Mouse (Mus musculus) MEL (cell line): ENCODE data around the gene Cables2. TPM values are rescaled to one million over a fixed set of nuclear protein-coding genes. Genes with fewer than 3 reads are reported as not detected.

ENCODE experiments used
- BHLHE40 ChIP-seq: IDR thresholded peaks from 2 replicates; pipeline ENCODE4 v1.6.1; 2012; ENCODE audit warnings: low read depth, mild to moderate bottlenecking, inconsistent platforms, low read length, improper control_type of control experiment, borderline replicate concordance
- CTCF ChIP-seq, 3 experiments: IDR thresholded peaks in 2 of 3; conservative IDR thresholded peaks in 1 of 3; 2 replicates each; pipeline ENCODE4 v1.5.1; 2011 to 2012; ENCODE audit warnings: low read length in 3 of 3, low read depth in 2 of 3, mild to moderate bottlenecking in 2 of 3, improper control_type of control experiment in 1 of 3, inconsistent platforms in 1 of 3, mixed read lengths in 1 of 3, moderate library complexity in 1 of 3; ENCODE audit not compliant: control insufficient read depth in 1 of 3, insufficient read depth in 1 of 3, poor library complexity in 1 of 3, severe bottlenecking in 1 of 3
- ETS1 ChIP-seq: IDR thresholded peaks from 2 replicates; pipeline ENCODE4 v1.6.1; 2012; ENCODE audit warnings: low read depth, mild to moderate bottlenecking, inconsistent platforms, low read length, improper control_type of control experiment, moderate library complexity
- GATA1 ChIP-seq: IDR thresholded peaks from 2 replicates; pipeline ENCODE4 v1.6.1; 2011; ENCODE audit warnings: low read depth, low read length, improper control_type of control experiment
- JUND ChIP-seq: IDR thresholded peaks from 2 replicates; pipeline ENCODE4 v1.6.1; 2011; ENCODE audit warnings: low read depth, mild to moderate bottlenecking, improper control_type of control experiment, low read length
- MAFK ChIP-seq: IDR thresholded peaks from 2 replicates; pipeline ENCODE4 v1.6.1; 2011; ENCODE audit warnings: low read depth, mild to moderate bottlenecking, low read length, improper control_type of control experiment, borderline replicate concordance
- POLR2AphosphoS5 ChIP-seq: IDR thresholded peaks from 2 replicates; pipeline ENCODE4 v1.6.1; 2012; ENCODE audit warnings: low read depth, borderline replicate concordance, mild to moderate bottlenecking, inconsistent platforms, low read length, moderate library complexity, mixed read lengths
- SIN3A ChIP-seq: IDR thresholded peaks from 2 replicates; pipeline ENCODE4 v1.6.1; 2012; ENCODE audit warnings: low read length, improper control_type of control experiment, inconsistent platforms
- TBP ChIP-seq: IDR thresholded peaks from 2 replicates; pipeline ENCODE4 v1.8.0; 2011; ENCODE audit warnings: low read depth, low read length, improper control_type of control experiment
- ZNF384 ChIP-seq: IDR thresholded peaks from 2 replicates; pipeline ENCODE4 v1.6.1; 2012; ENCODE audit warnings: low read depth, mild to moderate bottlenecking, inconsistent platforms, low read length, improper control_type of control experiment
- polyA plus RNA-seq, 2 experiments: library from polyadenylated mRNA; stranded (reverse) in 1 of 2; unstranded in 1 of 2; fragments of >175 nt in 1 of 2; fragments of >200 nt in 1 of 2; gene quantifications; 2 replicates each; pipeline versions ENCODE4 v1.2.1 to v1.2.4; 2012; ENCODE audit warnings: low replicate concordance in 2 of 2, low read depth in 1 of 2; ENCODE audit not compliant: insufficient read length in 2 of 2, insufficient read depth in 1 of 2, missing spikeins in 1 of 2
- total RNA-seq: library from RNA; depleted of rRNA; stranded (reverse); fragments of 300-350 nt; gene quantifications from 2 replicates; pipeline ENCODE4 v1.2.3, GENCODE M21; 2012; rRNA removed

Cables2 gene
- total and polyA plus RNA-seq, 3 experiments: 10.7 to 16.7 TPM; not detected in 1

DNA sequence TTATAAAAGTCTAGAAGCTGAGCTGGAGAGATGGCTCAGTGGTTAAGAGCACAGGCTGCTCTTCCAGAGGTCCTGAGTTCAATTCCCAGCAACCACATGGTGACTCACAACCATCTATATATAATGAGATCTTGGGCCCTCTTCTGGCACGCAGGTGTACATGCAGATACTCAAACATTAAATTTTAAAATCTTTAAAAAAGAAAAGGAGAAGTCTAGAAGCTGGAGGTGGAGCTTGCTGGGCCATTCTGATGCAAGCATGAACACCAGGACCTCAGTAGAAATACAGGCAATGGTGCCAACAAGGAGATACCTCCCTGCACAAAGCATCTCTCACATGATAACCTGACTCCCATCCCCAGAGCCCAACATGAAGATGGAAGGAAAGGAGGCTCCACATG, 64.3 kb downstream of the Cables2 start (continued):
- TF ChIP-seq TBP: peak; percentile 73
- no peak for TF ChIP-seq BHLHE40
- TF ChIP-seq SIN3A: no peak
- no peak for TF ChIP-seq GATA1
- TF ChIP-seq JUND: no peak
- TF ChIP-seq POLR2AphosphoS5: no peak
- TF ChIP-seq MAFK: no peak
- TF ChIP-seq CTCF (IDR thresholded peaks at IDR 0.05 in 2 of 3, conservative IDR thresholded peaks at IDR 0.05 in 1 of 3; ENCODE audit: control insufficient read depth in 1 of 3, insufficient read depth in 1 of 3, low read depth in 2 of 3, low read length in 3 of 3, poor library complexity in 1 of 3, severe bottlenecking in 1 of 3): peak in 2 of 3 experiments; percentile 9 to 40; a peak in 3 of 6 replicates
- no peak for TF ChIP-seq ETS1
- no peak for TF ChIP-seq ZNF384

Other genes starting within 250 kb of the Cables2 start
- 33.9 and 34.2 TPM in 2 replicates for gene Lsm14b, start 248.5 kb downstream of the Cables2 start, total RNA-seq
- 10 to 100 TPM in 1 of 2 experiments, not detected in 1; 44.4 TPM for gene Lsm14b, start 248.5 kb downstream of the Cables2 start, polyA plus RNA-seq
- gene Psma7, start 231.1 kb downstream of the Cables2 start, total RNA-seq: 515 and 606 TPM in 2 replicates
- 100 to 1,000 TPM; 394 to 458 TPM for gene Psma7, start 231.1 kb downstream of the Cables2 start, polyA plus RNA-seq
- 2.8 and 3.1 TPM in 2 replicates for gene Ss18l1, start 231.0 kb downstream of the Cables2 start, total RNA-seq
- 1 to 10 TPM in 1 of 2 experiments, not detected in 1; 4.3 TPM for gene Ss18l1, start 231.0 kb downstream of the Cables2 start, polyA plus RNA-seq
- gene Mtg2, start 202.9 kb downstream of the Cables2 start, total RNA-seq: 35.2 and 41.2 TPM in 2 replicates
- gene Mtg2, start 202.9 kb downstream of the Cables2 start, polyA plus RNA-seq: 10 to 100 TPM in 1 of 2 experiments, not detected in 1; 30.9 TPM
- gene Hrh3, start 169.0 kb downstream of the Cables2 start, total RNA-seq: not detected in 2 replicates
- not detected for gene Hrh3, start 169.0 kb downstream of the Cables2 start, polyA plus RNA-seq
- 13.3 and 18.9 TPM in 2 replicates for gene Osbpl2, start 154.2 kb downstream of the Cables2 start, total RNA-seq
- gene Osbpl2, start 154.2 kb downstream of the Cables2 start, polyA plus RNA-seq: 10 to 100 TPM in 1 of 2 experiments, not detected in 1; 25.5 TPM
- gene Adrm1, start 102.0 kb downstream of the Cables2 start, total RNA-seq: 287 and 295 TPM in 2 replicates
- gene Adrm1, start 102.0 kb downstream of the Cables2 start, polyA plus RNA-seq: 100 to 1,000 TPM in 1 of 2 experiments, not detected in 1; 312 TPM
- 4.5 and 6.1 TPM in 2 replicates for gene Lama5, start 47.6 kb downstream of the Cables2 start, total RNA-seq
- gene Lama5, start 47.6 kb downstream of the Cables2 start, polyA plus RNA-seq: 10 to 100 TPM in 1 of 2 experiments, not detected in 1; 14.6 TPM
- 4,335 and 4,916 TPM in 2 replicates for gene Rps21, start 16.1 kb downstream of the Cables2 start, total RNA-seq
- 1,000 to 10,000 TPM in 1 of 2 experiments, 100 to 1,000 TPM in 1; 995 to 1,182 TPM for gene Rps21, start 16.1 kb downstream of the Cables2 start, polyA plus RNA-seq
- not detected in 2 replicates for gene Rbbp8nl, start 16.4 kb upstream of the Cables2 start, total RNA-seq
- not detected for gene Rbbp8nl, start 16.4 kb upstream of the Cables2 start, polyA plus RNA-seq
- gene Gata5, start 61.2 kb upstream of the Cables2 start, total RNA-seq: not detected in 2 replicates
- not detected for gene Gata5, start 61.2 kb upstream of the Cables2 start, polyA plus RNA-seq
- not detected in 2 replicates for gene Slco4a1, start 182.7 kb upstream of the Cables2 start, total RNA-seq
- gene Slco4a1, start 182.7 kb upstream of the Cables2 start, polyA plus RNA-seq: not detected
- not detected in 2 replicates for gene Ntsr1, start 226.5 kb upstream of the Cables2 start, total RNA-seq
- gene Ntsr1, start 226.5 kb upstream of the Cables2 start, polyA plus RNA-seq: not detected